Mouse (Mus musculus): ENCODE results near the gene ccdc198. TPM values are rescaled to one million over a fixed set of nuclear protein-coding genes. Genes with fewer than 3 reads are reported as not detected.

The ccdc198 gene
- polyA plus RNA-seq, 1 experiment from 2014 or later: 0.35 TPM

GRCm38 (mm10) chr14:49171286-49171685 is 74.0 kb downstream of the ccdc198 start:
- ATAC-seq (ENCODE audit: low FRiP score): peak; percentile 9; the same call in 1 of the 2 replicates

More at GRCm38 (mm10) chr14:49171286-49171685, 74.0 kb downstream of the ccdc198 start:
- Histone ChIP-seq H3K4me1 (replicated peaks; ENCODE audit: control insufficient read depth, insufficient read depth, low read length) (peaks cover 32% of the 10 kb centered on the region), H3K4me3 (replicated peaks; ENCODE audit: low read length) (peak overlapping the region; percentile 91), H3K27me3 (ENCODE audit: control insufficient read depth, insufficient read depth, low read length) (no peaks in the 10 kb centered on the region), H3K4me2 (replicated peaks) (peak overlapping the region; percentile 82), H3K27ac (no peak overlapping the region; the same call in 1 of the 2 replicates), H3K9ac (peak overlapping the region; percentile 95), H3K9me3 (ENCODE audit: control insufficient read depth, low read length) (no peaks in the 10 kb centered on the region), H3K36me3 (replicated peaks; ENCODE audit: control insufficient read depth, insufficient read depth) (peaks cover 9% of the 10 kb centered on the region; the same call in 1 of the 2 replicates)
- DNase-seq (ENCODE audit: low spot score): no peak
- WGBS: 25% methylated on average over 8 of the region's 8 CpGs

Other genes with a start within 250 kb of the ccdc198 start
- gene Ap5m1, start 179.4 kb downstream of the ccdc198 start, polyA plus RNA-seq (2014; fragmentation: Nextera tagmentation; extraction: Ambion mirVana): 26.4 and 26.6 TPM in 2 replicates
- 82.0 and 94.5 TPM in 2 replicates for gene Exoc5, start 178.8 kb downstream of the ccdc198 start, polyA plus RNA-seq (2014; fragmentation: Nextera tagmentation; extraction: Ambion mirVana)
- gene Naa30, start 73.2 kb downstream of the ccdc198 start, polyA plus RNA-seq (2014; fragmentation: Nextera tagmentation; extraction: Ambion mirVana): 20.3 and 23.8 TPM in 2 replicates